Mouse (Mus musculus): Measurements from ENCODE around the gene Coq7. TPM values are rescaled to one million over a fixed set of nuclear protein-coding genes. Genes with fewer than 3 reads are reported as not detected.

Coq7 gene
- total RNA-seq, 1 experiment from 2014 or later = 36.9 TPM

DNA sequence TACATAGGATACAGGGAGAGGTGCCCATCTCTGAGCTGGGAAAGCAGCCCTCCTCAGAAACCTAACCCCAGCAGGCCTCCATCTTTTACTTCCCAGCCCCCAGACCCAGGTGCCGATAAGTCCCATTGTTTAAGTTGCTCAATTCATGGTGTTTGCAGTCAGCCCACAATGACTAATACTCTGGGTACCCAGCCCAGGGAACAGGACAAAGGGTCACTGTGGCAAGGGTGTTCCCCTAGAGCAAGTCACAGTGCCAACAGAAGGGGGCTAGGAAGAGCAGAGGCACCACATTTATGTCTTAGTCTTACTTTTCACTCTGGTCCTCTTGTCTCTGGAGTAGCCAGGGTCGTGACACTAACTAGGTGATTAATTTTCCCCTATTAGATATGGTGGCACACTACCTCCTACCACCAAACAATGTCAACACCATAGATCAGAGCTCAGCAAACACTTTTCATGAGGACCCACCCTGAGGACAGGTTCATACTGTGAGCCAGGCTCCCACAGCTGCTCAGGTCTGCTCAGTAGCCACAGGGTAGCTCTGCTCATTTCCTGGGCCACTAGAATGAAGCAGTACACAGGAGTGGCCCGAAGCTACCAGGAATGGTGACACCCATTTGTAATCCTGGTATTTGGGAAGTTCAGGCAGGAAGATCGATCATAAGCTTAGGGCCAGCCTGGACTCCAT is 38.1 kb downstream of the Coq7 start:
- DNase-seq = no peak

DNA sequence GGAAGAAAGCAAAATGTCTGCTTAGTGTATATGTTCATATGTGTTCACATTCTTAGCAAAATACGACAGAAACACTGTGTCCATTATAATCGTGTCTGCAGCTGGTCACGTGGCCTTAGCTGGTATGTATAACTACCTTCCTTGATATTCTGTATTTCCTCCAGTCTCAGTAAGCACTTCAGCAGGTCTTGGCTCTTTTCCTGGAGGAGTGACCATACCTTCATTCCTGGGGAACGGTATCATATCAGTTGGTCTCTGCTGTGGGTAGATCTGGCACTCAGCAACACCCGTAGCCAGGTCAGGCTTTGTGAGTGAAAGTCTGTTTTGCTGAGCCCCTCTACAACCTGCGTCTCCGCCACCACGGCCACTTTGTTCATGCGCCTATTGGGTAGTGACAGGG is 39.3 kb downstream of the Coq7 start:
- DNase-seq = no peak

DNA sequence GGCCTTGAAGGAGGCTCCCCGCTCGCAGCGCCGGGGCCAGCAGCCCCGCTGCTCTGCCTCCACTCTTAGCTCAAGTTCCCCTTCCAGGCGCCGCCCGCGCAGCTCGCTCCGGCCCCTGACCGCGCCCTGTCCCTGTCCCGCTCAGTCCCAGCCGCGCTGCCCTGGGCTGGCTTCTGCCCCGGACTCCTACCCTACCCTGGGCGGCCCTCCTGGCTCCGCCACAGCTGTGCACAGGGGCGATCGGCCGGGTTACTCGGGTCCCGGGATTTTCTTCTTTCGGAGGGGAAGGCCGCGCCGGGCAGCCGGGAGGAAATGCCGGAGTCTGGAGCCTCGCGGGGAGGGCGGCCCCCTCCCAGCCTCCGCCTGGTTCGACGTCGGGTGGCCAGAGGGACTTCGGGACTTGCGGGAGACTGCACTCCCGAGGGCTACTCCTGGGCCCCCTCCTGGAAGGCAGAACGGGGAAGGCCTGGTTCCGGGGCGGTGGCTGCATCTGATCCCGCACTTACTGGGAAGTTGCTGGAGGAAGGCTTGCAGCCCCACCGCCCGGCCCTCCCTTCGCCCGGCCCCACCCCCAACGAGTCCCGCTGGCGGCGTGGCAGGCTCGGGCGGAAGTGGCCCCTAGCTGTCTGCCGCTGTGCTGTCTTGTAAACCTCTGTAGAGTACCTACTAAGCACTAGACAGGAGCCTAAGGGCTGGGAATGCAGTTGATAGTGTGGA is 41.6 kb downstream of the Coq7 start, which contains the start of gene Itpripl2:
TSS of gene Itpripl2 (minus strand) at position 545 of the 717 bp plus-strand sequence.
- DNase-seq = peak; percentile 84

- peak; percentile 33 for DNase-seq
Measured at GRCm38 (mm10) chr7:118490666-118491430, 42.3 kb downstream of the Coq7 start.

GRCm38 (mm10) chr7:118489706-118490665 is 43.2 kb downstream of the Coq7 start:
- DNase-seq = no peak

- no peak for DNase-seq
Measured at GRCm38 (mm10) chr7:118488060-118488664, 45.0 kb downstream of the Coq7 start.

DNA sequence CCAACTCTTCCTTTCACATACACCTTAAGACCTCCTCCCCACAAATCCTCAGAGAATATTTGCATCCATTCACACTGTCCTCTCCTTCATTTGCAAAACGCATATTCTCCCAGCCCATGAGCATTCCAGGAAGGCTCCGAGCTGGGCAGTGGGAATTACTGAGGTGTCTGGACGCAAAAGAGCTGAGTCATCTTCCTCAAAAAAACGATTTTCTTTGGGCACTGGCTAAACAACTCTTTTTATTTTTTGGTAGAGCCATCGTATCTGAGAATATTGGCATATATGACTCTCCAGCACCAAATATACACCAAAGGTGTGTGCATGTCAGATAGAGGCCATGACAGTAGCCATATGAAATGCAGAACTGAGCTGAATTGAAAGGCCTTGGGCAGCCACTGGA is 46.2 kb downstream of the Coq7 start:
- DNase-seq = no peak

GRCm38 (mm10) chr7:118483996-118484395 is 49.2 kb downstream of the Coq7 start:
- DNase-seq = no peak

GRCm38 (mm10) chr7:118482001-118482400 is 51.2 kb downstream of the Coq7 start:
- DNase-seq = no peak

DNA sequence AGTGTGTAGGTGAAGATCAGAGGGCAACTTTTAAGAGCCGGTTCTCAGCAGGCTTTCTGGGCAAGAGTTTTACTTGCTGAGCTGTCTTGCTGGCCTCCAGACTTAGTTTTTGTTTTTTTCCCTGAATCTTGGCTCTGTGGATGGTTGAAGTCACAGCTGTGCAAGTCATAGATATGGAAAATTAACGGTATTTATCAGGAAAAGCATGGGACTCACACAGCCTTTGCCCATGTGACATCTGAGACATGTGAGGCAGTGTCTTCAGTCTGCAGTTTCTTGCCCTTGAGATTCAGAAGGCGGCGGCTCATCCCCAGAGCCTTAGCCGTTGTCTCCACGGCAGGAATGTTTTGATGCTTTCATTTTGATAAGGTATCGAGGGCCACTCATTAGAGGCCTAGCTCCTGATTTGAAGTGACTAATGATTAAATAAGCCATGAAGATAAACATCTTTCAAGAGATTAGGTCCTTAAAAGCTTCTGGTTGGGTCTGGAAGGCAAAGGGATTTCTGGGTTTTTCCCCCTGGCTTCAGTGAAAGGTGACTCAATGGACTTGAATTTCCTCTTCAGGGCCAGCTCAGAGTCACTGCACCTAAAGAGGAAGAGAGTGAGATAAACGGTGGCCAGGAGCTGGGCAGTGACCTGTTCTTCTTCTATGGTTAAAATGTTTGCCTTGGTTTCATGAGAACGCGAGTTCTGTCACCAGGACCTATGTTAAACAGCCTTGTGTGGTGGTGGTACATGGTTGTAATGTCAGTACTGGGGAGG is 51.9 kb downstream of the Coq7 start:
- DNase-seq = no peak

DNA sequence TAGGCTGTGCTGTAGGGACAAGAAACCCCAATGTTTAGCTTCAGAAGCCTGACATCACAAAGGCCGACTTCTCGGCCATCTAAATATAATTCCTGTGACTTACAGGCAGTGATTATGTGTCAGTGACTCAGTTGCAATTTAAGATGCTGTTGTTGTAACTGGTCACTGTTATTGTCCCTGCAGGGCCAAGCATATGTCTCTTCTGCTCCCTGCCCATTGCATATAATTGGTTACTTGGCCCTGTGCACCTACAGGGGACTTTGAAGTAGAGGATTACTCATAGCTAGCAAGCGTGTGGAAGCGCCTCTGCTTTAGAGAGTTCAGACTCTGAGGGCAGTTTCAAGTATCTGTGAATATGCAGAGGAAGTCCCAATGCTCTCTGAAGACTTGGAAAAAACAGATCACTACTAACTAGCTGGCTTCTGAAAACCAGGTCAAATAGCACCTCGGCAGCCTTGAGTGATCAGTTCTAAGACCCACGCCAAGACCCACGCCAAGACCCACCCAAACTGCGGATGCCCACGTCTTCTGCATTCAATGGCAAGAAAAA is 52.9 kb downstream of the Coq7 start:
- DNase-seq = no peak

DNA sequence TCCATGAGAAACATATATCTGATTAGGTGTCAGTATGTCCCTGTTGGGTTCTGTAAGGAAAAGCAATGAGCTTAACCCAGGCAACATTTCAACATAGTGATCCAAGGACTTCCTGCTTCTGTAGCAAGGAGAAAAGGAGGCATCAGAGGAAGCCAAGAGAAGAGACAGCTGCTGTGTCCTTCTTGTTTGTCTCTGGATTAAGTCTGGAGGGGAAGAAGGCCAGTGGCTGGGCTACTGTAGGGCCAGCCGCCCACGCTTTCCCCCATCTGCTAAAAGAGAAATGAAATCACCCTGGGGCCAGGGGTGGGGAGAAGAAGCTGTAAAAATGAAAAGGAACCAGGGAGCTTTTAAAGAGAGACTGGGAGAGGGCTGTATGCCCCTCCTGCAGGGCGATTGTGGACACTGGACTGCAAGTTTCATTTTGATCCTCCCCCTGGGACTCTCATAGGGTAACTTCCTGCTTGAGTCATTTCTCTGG is 54.3 kb downstream of the Coq7 start:
- DNase-seq = no peak

GRCm38 (mm10) chr7:118476428-118476827 is 56.7 kb downstream of the Coq7 start:
- DNase-seq = no peak

DNA sequence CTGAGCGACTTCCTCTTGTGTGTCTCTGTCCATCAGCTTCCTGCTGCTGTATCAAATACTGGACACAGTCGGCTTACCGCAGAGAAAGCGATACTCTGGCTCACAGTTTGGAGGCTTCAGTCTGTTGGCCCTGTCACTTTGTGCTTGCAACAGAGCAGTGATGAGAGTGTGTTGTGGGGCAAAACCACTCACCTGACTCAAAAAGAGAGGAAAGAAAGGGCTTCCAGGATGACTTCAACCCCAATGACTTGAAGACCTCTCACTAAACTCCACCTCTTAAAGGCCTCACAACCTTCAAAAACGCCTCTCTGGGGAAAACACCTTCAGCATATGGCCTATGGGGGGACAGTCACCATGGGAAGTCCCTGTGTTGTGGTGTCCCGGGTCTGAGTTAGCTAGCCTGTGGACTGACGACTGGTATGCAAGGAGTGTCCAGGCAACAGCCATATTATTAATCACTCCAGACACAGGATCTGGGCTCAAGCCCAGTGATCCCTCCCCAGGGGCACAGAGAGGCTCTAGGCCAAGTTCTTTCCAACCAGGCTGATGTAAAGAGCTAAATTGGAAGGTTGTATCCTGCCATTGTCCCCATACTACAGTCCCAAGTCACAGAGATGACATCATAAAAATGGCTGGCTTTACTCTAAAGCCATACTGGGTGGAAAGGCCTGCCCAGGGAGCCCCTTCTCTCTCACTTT is 58.0 kb downstream of the Coq7 start:
- DNase-seq = no peak

DNA sequence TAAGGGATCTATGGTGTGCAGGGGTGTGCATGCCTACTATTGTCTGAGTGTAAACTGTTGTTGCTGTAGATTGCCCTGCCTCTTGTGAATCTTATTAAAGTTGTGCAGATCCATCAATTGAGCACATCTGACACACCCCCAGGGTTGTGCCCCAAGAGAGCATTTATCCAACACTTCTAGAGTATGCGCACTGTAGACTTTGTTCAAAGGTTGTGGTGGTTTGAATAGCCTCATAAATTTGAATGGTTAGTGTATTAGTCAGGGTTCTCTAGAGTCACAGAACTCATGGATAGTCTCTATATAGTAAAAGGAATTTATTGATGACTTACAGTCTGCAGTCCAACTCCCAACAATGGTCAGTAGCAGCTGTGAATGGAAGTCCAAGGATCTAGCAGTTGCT is 60.3 kb downstream of the Coq7 start:
- no peak for DNase-seq

- no peak for DNase-seq
Measured at GRCm38 (mm10) chr7:118468060-118468459, 65.1 kb downstream of the Coq7 start.

DNA sequence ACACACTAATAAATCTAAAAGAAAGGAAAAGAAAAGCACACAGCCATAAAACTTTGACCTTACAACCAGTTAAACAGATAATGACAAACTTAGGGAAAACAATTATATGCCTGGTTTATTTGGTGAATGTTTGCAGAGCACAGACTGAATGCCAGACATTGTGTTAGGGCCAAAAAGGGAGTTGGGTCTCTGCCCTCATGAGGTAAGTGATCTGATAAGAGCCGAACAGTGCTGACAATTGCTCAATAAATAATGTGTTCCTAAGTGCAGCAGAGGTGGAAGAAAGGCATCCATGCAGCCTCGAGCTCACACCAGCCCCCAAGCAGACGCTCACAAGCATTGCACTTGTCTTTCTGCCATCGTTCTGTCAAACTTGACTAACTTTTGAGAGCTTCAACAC is 68.7 kb downstream of the Coq7 start:
- DNase-seq = no peak

- DNase-seq = no peak
Measured at GRCm38 (mm10) chr7:118462818-118463762, 70.1 kb downstream of the Coq7 start.

All from adrenal gland, postnatal 25 days (tissue).